Mouse (Mus musculus) stomach, embryonic 15.5 days (tissue): ENCODE measurements around the gene Ddt. TPM values are rescaled to one million over a fixed set of nuclear protein-coding genes. Genes with fewer than 3 reads are reported as not detected.

Source experiments
- ATAC-seq: fragments of 200-750 bp; cut with Nextera tagmentation; 2 replicates; pipeline ENCODE4 v1.8.0; 2017; ENCODE audit warnings: low read depth, moderate number of reproducible peaks, moderate TSS enrichment; ENCODE audit not compliant: insufficient read depth, low FRiP score
- H3K27ac ChIP-seq: fragments of 300-500 bp; sonication (generic); 2 replicates; pipeline ENCODE4 v1.5.1; 2015; ENCODE audit warnings: mild to moderate bottlenecking, inconsistent platforms
- H3K27me3 ChIP-seq: fragments of 300-500 bp; sonication (generic); replicated peaks from 2 replicates; pipeline ENCODE4 v1.6.1; 2015; ENCODE audit warnings: inconsistent platforms
- H3K36me3 ChIP-seq: fragments of 300-500 bp; sonication (generic); 2 replicates; pipeline ENCODE4 v1.6.1; 2015; ENCODE audit warnings: inconsistent platforms
- H3K4me1 ChIP-seq: fragments of 300-500 bp; sonication (generic); 2 replicates; pipeline ENCODE4 v1.6.1; 2015; ENCODE audit warnings: inconsistent platforms
- H3K4me2 ChIP-seq: fragments of 300-500 bp; sonication (generic); 2 replicates; pipeline ENCODE4 v1.6.1; 2015; ENCODE audit warnings: mild to moderate bottlenecking, inconsistent platforms
- H3K4me3 ChIP-seq: fragments of 300-500 bp; sonication (generic); replicated peaks from 2 replicates; pipeline ENCODE4 v1.5.1; 2015; ENCODE audit warnings: inconsistent platforms
- H3K9ac ChIP-seq: fragments of 300-500 bp; sonication (generic); 2 replicates; pipeline ENCODE4 v1.6.1; 2015; ENCODE audit warnings: inconsistent platforms
- H3K9me3 ChIP-seq: fragments of 300-500 bp; sonication (generic); 2 replicates; pipeline ENCODE4 v1.6.1; 2016; ENCODE audit warnings: inconsistent platforms
- WGBS: fragments of 180-500 bp; shearing (Covaris S2); methylation state at CpG from one replicate; pipeline ENCODE4 v1.1.7; 2015; 5-methylcytosine and 5-hydroxymethylcytosine counted together
- polyA plus RNA-seq: library from polyadenylated mRNA; unstranded; fragments of >200 nt; fragmentation: Nextera tagmentation; extraction: Ambion mirVana; gene quantifications from 2 replicates; pipeline ENCODE4 v1.2.1, GENCODE M21; 2015

Ddt gene
- 70.1 and 84.3 TPM in 2 replicates for polyA plus RNA-seq

DNA sequence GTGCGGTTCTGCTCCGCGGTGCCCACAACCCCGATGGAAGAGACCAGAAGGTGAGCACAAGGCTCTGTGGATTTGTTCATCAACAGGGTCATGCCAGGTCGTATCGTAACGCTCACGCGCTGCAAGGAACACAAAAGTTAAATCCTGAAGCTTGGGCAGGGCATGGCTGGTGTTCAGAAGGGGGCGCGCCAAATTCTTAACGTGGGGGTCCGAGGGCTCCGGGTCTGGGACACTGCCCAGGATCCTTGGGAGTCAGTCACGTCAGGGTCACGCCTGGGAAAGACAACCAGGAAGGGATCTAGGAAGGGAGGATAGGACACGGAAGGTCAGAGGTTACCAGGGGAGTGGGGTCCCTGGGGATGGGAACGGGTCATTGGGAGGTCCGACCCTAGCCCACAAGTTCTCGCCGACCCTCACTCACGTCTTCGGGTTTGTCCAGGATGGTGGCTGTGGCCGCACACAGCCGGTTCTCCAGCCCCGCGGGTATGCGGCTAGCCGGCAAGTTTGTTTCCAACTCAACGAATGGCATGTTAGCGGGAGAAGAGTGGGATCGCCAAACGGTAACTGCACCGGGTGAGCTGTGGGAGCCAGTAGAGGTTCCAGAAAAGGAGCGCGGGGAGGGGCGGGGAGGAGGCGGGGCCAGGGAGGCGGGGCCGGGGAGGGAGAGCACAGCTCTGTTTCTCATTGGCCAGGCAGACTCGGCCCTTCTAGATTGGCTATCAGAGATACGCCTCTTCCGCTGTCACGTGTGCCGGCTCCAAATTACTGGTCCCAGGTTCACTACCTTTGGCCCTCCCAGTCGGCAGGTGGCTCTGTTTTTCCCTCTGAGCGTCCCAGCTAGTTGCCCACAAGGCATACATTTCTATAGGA, at the start of gene Ddt:
TSS of gene Ddt (minus strand) at position 620 of the 870 bp plus-strand sequence.
- H3K9me3 ChIP-seq: no peaks in the 10 kb centered on the region
- H3K4me3 ChIP-seq: peak within 1 kb of the TSS; percentile 76
- H3K4me2 ChIP-seq: peak within 1 kb of the TSS; percentile 99
- peak within 1 kb of the TSS; percentile 51 for H3K9ac ChIP-seq
- 0 out of 2 replicates have a peak, but pooled peaks cover 8% of the 10 kb centered on the region for H3K4me1 ChIP-seq
- peak; percentile 98 for ATAC-seq
- H3K36me3 ChIP-seq: no peaks in the 10 kb centered on the region
- H3K27me3 ChIP-seq: no peaks in the 10 kb centered on the region
- WGBS: under 1% methylated on average over 41 of the region's 47 CpGs
- H3K27ac ChIP-seq: no peak within 1 kb of the TSS; the same call in 1 of the 2 replicates

DNA sequence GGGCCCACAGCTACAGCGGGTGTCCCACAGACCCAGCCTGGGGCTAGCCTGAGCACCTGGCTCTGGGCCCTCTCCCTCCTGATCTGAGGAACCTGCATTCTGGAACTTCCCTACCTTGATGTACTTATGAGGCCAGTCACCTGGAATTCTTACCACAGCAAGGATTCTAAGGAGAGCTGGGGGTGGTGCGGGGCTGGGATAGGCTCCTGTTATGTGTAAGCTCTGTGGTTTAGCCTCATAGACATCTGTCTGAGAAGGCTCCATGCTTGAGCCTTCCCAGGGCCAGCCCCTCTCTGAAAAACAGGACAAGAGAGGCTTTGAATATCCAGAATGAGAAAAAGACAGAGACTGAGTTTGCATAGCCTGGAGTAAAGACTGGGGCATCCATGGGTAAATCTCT, 49.2 kb upstream of the Ddt start, which contains the start of gene Gstt4:
TSS of gene Gstt4 (minus strand) at position 101 of the 400 bp plus-strand sequence.
- no peaks in the 10 kb centered on the region for H3K9me3 ChIP-seq
- H3K9ac ChIP-seq: no peak within 1 kb of the TSS
- H3K27me3 ChIP-seq: no peaks in the 10 kb centered on the region
- H3K4me3 ChIP-seq: no peak within 1 kb of the TSS
- H3K36me3 ChIP-seq: no peaks in the 10 kb centered on the region
- no peak within 1 kb of the TSS for H3K4me2 ChIP-seq
- 87% methylated on average over 2 of the region's 2 CpGs for WGBS
- 0 out of 2 replicates have a peak, but pooled peaks cover under 1% of the 10 kb centered on the region for H3K4me1 ChIP-seq
- ATAC-seq: no peak
- no peak within 1 kb of the TSS for H3K27ac ChIP-seq

DNA sequence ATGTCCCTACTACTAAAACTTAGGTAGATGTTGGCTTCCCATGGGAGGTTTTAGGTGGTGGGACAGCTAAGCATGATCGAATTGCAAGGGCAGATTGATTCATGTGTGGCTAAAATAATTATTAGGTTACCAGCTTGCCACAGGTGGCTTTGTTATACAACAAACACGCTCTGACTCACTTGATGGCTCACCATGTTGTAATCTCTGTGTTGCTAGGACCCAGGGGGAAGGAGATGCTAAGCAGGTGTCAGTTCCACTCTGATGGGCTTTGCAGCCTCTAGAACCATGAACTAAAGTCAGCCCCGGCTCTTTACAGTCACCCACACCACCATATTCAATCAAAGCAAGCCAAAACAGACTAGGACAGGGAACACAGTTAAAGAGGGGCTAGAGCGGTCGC, 46.7 kb upstream of the Ddt start:
- no peaks in the 10 kb centered on the region for H3K4me1 ChIP-seq
- no peaks in the 10 kb centered on the region for H3K36me3 ChIP-seq
- H3K4me2 ChIP-seq: no peak overlapping the region
- H3K9me3 ChIP-seq: no peaks in the 10 kb centered on the region
- H3K27me3 ChIP-seq: no peaks in the 10 kb centered on the region
- WGBS: 79% methylated on average over 5 of the region's 5 CpGs
- no peak for ATAC-seq
- no peak overlapping the region for H3K9ac ChIP-seq
- H3K27ac ChIP-seq: no peak overlapping the region
- no peak overlapping the region for H3K4me3 ChIP-seq

DNA sequence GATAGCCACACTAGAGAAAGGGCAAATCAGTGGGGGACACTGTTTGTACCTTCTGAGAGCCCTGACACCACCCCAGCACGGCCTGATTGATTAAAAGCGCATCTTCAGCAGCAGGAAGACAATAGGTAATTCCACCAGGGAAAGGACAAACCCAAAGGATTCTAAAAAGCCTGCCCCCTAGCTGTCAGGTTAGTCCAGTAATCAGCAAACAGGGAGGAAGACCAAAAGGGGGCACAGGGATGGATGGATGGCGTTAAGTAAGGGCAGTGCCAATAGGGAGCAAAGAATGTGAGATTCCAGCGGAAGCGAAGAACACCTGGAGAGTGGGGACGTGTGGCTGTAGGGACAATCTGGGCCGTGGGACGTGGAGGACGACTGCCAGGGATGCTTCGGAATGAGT, 45.4 kb upstream of the Ddt start:
- WGBS: 58% methylated on average over 10 of the region's 10 CpGs

DNA sequence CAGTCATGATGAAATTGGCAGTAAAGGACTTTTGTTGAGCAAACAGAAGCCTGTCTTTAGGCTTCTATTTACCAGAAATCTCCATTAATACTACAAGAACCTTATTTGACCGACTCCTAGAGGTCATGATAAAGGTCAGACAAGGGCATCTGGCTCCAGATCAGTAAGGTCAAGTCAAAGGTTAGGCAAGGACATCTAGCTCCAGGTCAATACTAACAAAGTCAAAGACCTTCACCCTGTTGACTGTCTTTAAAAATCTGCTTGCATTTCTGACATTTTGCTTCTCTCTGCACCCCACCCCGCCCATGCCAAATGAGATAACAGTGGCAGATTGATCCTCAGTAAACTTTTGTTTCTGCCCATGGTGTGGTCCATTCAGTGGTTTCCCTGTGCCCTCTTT, 31.0 kb upstream of the Ddt start:
- no peak for ATAC-seq
- Histone ChIP-seq H3K9ac (no peak overlapping the region), H3K4me3 (no peak overlapping the region), H3K27ac (no peak overlapping the region), H3K27me3 (no peaks in the 10 kb centered on the region), H3K36me3 (no peaks in the 10 kb centered on the region), H3K9me3 (no peaks in the 10 kb centered on the region), H3K4me1 (no peaks in the 10 kb centered on the region), H3K4me2 (no peak overlapping the region)
- 62% methylated on average over 2 of the region's 2 CpGs for WGBS

More for the DNA sequence above, 45.4 kb upstream of the Ddt start:
- H3K36me3 ChIP-seq: no peaks in the 10 kb centered on the region
- no peak overlapping the region for H3K4me2 ChIP-seq
- no peaks in the 10 kb centered on the region for H3K4me1 ChIP-seq
- no peaks in the 10 kb centered on the region for H3K27me3 ChIP-seq
- no peaks in the 10 kb centered on the region for H3K9me3 ChIP-seq
- H3K27ac ChIP-seq: no peak overlapping the region
- H3K9ac ChIP-seq: no peak overlapping the region
- no peak for ATAC-seq
- no peak overlapping the region for H3K4me3 ChIP-seq

DNA sequence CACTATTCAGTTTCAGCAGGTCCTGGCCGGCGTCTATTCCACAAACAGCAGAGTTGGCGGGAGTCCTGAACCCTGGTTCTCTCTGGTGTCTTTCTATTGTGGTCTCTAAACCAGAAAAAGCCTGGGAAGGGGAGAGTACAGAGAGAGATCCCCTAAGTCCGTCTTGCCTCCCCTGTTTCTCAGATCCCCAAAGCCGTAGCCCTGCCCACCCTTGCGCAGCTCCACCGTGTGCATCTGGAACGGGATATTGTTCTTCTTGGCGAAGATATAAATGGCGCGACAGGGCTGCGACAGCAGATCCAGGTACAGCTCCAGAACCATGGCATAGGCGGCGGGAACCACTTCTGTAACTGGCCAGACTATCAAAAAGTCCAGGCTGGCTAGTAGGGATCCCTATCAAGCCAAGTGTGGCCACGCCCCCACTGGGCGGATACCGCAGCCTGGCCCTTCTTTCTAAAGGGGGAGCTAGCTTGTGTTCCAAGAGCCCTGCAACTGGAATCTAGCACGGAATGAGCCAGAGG, 25.0 kb upstream of the Ddt start, which contains the start of gene Gstt1:
TSS of gene Gstt1 (minus strand) at position 409 of the 521 bp plus-strand sequence.
- Histone ChIP-seq H3K9ac (0 out of 2 replicates have a peak within 1 kb of the TSS, but pooled peaks have one; percentile 21), H3K27ac (no peak within 1 kb of the TSS), H3K27me3 (no peaks in the 10 kb centered on the region), H3K9me3 (no peaks in the 10 kb centered on the region), H3K4me2 (peak within 1 kb of the TSS; percentile 86), H3K4me3 (peak within 1 kb of the TSS; percentile 46), H3K4me1 (peaks cover 10% of the 10 kb centered on the region; the same call in 1 of the 2 replicates), H3K36me3 (no peaks in the 10 kb centered on the region)
- WGBS: 2% methylated on average over 18 of the region's 18 CpGs
- ATAC-seq: peak; percentile 27; the same call in 1 of the 2 replicates

DNA sequence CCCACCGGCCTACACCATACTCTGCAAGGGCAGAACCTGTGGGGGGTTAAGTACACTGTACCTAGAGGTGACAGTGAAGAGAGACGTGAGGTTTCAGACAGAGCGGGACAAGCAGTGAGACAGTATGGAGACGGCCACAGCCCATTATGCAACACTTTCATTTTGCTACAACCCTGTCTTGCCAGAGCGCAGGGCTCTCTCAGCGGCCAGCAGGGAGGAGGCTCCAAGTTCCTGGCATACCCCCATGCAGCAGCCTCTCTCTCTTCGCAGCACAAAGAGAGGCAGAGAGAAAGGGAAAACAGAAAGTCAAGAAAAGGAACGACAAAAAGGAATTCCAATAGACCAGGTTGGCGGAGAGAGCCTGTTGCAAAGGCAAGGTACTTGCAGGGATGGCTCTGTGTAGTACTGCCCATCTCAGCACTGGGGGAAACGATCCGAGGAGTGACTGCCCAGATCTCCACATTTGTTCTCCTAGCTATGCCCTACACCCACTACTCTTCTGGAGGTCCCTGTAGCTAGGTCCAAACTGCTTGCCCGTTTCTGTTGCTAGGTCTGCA, 24.5 kb upstream of the Ddt start:
- ATAC-seq: peak; percentile 41; the same call in 1 of the 2 replicates
- H3K9ac ChIP-seq: 0 out of 2 replicates have a peak overlapping the region, but pooled peaks have one; percentile 21
- peak overlapping the region; percentile 86 for H3K4me2 ChIP-seq
- peaks cover 10% of the 10 kb centered on the region; the same call in 1 of the 2 replicates for H3K4me1 ChIP-seq
- no peaks in the 10 kb centered on the region for H3K27me3 ChIP-seq
- no peaks in the 10 kb centered on the region for H3K9me3 ChIP-seq
- no peaks in the 10 kb centered on the region for H3K36me3 ChIP-seq
- H3K27ac ChIP-seq: no peak overlapping the region
- peak overlapping the region; percentile 46 for H3K4me3 ChIP-seq
- WGBS: 1% methylated on average over 12 of the region's 12 CpGs

DNA sequence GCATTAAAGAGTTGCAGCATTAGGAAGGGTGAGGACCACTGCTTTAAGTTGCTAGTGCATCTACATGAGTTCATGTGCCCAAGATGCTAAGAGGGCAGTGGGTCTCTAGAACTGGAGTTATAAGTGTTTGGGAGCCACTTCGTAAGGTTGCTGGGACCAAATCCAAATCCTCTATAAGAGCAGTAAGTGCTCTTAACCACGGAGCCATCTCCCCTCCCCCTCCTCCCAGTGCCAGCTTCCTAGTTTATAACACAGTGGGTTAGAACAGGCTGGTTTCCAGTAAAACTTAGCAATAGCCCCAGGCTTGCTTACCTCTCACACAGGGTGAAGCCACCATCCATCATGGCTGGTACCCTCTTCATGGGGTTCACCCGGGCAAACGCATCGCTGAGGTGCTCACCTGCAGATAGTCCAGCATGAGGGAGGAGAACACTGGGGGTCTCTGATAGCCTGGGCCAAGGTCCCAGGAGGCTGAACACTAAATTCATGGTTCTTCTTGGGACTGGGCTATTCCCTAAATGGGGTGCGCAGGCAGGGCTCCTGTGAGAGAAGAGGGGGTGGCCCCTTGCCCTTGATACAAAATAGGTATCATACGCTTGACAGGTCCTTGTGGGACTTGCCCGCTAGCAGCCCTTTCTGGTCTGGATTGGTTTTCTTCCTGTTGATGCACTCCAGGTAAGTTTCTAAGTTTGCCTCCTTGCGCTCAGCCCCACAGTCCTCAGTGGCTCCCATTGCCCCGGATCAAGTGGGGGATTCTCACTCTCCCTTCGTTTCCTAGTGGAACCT, 23.7 kb upstream of the Ddt start:
- no peak overlapping the region for H3K9ac ChIP-seq
- no peaks in the 10 kb centered on the region for H3K36me3 ChIP-seq

DNA sequence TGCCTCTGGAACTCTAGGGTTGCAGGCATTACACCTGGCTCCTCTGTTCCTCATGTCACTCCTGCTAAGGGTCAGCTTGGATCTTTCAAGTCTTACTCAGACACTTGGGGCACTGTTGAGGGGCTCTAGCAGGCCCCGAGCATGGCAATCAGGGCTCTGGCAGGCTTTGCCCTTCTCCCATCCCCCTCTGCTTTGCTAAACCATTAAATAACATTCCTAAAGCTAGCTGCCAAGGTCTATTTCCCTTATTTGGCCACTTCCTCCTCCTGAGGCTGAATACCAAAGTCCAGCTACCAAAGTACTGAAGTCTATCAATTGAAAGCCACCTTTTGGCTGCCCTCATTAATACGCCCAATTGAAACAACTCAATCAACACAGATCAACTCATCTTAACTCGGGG, 21.7 kb upstream of the Ddt start:
- peaks cover 13% of the 10 kb centered on the region; the same call in 1 of the 2 replicates for H3K4me1 ChIP-seq

More for the DNA sequence above, 23.7 kb upstream of the Ddt start:
- ATAC-seq: peak; percentile 20; the same call in 1 of the 2 replicates
- Histone ChIP-seq H3K4me1 (peaks cover 10% of the 10 kb centered on the region; the same call in 1 of the 2 replicates), H3K9me3 (no peaks in the 10 kb centered on the region), H3K4me3 (peak overlapping the region; percentile 46), H3K27ac (no peak overlapping the region), H3K27me3 (no peaks in the 10 kb centered on the region), H3K4me2 (peak overlapping the region; percentile 86)
- WGBS: 48% methylated on average over 11 of the region's 11 CpGs

DNA sequence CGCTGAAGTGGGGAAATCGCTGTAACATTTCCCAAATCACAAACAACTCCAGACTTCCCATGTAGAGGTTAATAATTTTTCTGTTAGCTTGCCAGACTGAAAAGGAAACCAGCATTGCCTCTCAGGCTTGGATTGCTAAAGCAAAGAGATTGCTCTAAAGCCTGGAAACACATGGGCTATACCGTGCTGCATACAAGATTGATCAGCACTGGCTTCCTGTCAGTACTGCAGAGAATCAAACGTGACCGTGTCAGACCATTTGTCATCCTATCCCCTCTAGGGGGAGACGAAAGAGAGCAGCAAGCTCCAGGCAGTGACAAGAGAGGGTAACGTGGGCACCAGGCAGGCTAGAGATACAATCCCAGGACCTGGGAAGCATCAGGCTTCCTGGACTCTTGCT, 17.6 kb upstream of the Ddt start:
- Histone ChIP-seq H3K9me3 (no peaks in the 10 kb centered on the region), H3K36me3 (no peaks in the 10 kb centered on the region), H3K27ac (0 out of 2 replicates have a peak overlapping the region, but pooled peaks have one; percentile 31), H3K9ac (no peak overlapping the region), H3K4me2 (no peak overlapping the region), H3K4me1 (peaks cover 7% of the 10 kb centered on the region; the same call in 1 of the 2 replicates), H3K27me3 (no peaks in the 10 kb centered on the region), H3K4me3 (no peak overlapping the region)
- WGBS: 12% methylated on average over 7 of the region's 7 CpGs
- no peak for ATAC-seq

More for the DNA sequence above, 21.7 kb upstream of the Ddt start:
- no peaks in the 10 kb centered on the region for H3K27me3 ChIP-seq
- H3K9ac ChIP-seq: no peak overlapping the region
- no peak overlapping the region for H3K4me3 ChIP-seq
- no peaks in the 10 kb centered on the region for H3K36me3 ChIP-seq
- peak overlapping the region; percentile 4; the same call in 1 of the 2 replicates for H3K27ac ChIP-seq
- no peaks in the 10 kb centered on the region for H3K9me3 ChIP-seq
- no peak overlapping the region for H3K4me2 ChIP-seq
- WGBS: 27% methylated on average over 3 of the region's 3 CpGs
- no peak for ATAC-seq

DNA sequence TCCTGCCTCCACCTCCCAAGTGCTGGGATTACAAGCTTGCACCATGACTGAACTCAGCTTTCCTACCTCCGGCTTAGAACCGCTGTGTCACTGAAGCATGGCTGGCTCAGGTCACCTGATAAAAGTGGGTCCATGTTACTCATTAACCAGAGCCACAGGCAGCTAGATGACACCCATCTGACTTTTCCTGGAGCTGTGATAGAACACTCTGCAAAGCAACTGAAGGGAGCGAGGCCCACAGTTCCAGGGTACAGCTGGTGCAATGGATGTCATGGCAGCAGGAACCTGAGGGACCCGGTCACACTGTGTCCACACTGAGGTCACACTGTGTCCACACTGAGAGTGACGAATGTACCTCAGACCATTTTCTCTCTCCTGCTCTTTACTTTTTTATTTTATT, 16.6 kb upstream of the Ddt start:
- no peaks in the 10 kb centered on the region for H3K9me3 ChIP-seq
- H3K27ac ChIP-seq: no peak overlapping the region
- H3K4me2 ChIP-seq: no peak overlapping the region
- H3K36me3 ChIP-seq: no peaks in the 10 kb centered on the region
- WGBS: 65% methylated on average over 5 of the region's 5 CpGs
- no peak overlapping the region for H3K9ac ChIP-seq
- no peaks in the 10 kb centered on the region for H3K27me3 ChIP-seq
- ATAC-seq: peak; percentile 83
- peaks cover 7% of the 10 kb centered on the region; the same call in 1 of the 2 replicates for H3K4me1 ChIP-seq
- H3K4me3 ChIP-seq: no peak overlapping the region
